Mouse (Mus musculus): Measurements from ENCODE around the gene Kcns3.
"Not testable (repeated sequence)": the region's sequence is repeated elsewhere in the genome, so short reads cannot be mapped to it uniquely, and the experiment has no call there.

Kcns3 gene

DNA sequence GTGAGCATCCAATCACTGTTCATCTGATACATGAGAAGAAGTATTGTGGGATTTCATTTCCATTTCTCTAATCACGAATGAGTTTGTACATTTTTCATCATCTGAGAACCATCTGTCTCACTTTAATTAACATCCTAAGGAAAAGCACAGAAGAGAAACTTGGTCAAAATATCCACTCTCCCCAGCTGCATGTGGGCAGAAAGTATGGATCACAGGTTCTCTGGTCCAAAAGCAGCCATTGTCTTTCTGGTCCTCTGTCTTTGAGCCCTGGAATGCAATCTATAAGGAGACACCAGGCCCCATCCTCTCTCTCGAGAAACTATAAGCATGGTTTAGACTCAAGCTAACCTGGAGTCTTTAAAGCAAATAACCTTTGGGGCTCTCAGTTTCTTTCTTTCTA is 79.8 kb downstream of the Kcns3 start:
- DNase-seq (ENCODE audit: low spot score): no peak

DNA sequence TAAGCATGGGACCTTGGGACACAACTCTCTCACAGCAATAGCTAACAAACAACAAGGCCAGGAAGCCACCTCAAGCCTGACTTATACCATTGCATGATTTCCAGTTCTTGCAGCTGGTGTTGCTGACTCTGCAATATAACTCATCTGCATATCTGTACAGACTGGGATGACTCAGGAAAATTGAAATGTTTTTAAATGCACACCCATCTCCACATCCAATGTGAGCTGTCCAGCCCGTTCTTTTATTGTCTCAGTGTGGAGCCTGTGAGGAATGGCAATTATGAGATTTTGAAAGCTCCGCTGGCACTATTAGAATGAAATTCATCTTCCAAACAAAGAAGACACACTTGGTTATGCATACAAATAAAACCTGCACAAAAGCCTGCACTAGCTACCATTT is 84.0 kb downstream of the Kcns3 start:
- no peak for DNase-seq (ENCODE audit: low spot score)

DNA sequence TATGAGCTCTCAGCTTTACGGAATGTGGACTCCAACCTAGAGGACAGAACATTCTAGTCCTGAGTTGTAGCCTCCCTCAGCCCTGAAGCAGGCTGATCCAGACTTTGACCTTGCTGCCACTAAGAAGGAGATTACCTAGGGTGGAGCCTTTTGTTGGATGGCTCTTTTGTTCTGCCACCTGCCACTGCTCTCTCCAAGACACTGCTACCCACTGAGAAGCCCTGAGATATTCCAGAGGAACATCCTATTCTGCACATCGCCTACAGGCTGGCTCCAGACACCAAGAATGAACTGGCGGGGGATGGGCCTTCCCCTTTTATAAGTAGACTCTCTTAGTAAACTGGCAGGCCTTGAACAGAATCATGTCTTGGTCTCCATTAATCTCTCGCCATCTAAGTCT is 98.2 kb downstream of the Kcns3 start:
- not testable (repeated sequence) for DNase-seq (ENCODE audit: low spot score)

DNA sequence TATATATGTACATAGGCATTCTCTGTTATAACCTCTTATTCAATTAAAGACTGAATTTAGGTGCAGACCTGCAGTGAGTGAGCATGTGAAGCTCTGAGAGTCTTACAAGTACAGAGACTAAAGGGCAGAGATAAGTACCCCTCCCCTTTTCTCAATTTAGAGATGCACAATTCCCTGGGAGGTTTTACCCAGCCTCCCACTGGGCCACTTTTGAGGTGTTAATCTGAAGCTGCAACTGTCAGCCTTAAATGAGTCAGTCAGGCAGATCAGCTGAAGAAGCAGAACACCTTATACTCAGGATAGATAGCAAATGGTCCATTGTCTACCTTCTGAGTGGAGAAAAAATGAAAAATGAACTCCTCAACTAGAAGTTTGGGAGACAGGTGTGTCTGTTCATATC is 109.0 kb downstream of the Kcns3 start:
- DNase-seq (ENCODE audit: low spot score): no peak
